Mouse (Mus musculus): ENCODE data around the gene Fat3. TPM values are rescaled to one million over a fixed set of nuclear protein-coding genes. Genes with fewer than 3 reads are reported as not detected.

Fat3 gene
- total RNA-seq, 1 experiment from 2014 or later = not detected

- ATAC-seq (replicated peaks; ENCODE audit: low read depth, poor library complexity, severe bottlenecking) = no peak
These were observed 427.0 kb downstream of the Fat3 start for GRCm38 (mm10) chr9:16074116-16074515.

GRCm38 (mm10) chr9:16063447-16063846 is 437.6 kb downstream of the Fat3 start:
- no peak for ATAC-seq (replicated peaks; ENCODE audit: low read depth, poor library complexity, severe bottlenecking)

GRCm38 (mm10) chr9:16062472-16062871 is 438.6 kb downstream of the Fat3 start:
- no peak for ATAC-seq (replicated peaks; ENCODE audit: low read depth, poor library complexity, severe bottlenecking)

GRCm38 (mm10) chr9:16046686-16047085 is 454.4 kb downstream of the Fat3 start:
- no peak for ATAC-seq (replicated peaks; ENCODE audit: low read depth, poor library complexity, severe bottlenecking)

- no peak for ATAC-seq (replicated peaks; ENCODE audit: low read depth, poor library complexity, severe bottlenecking)
These were observed 463.7 kb downstream of the Fat3 start for GRCm38 (mm10) chr9:16037375-16037774.

GRCm38 (mm10) chr9:16036346-16036745 is 464.7 kb downstream of the Fat3 start:
- no peak for ATAC-seq (replicated peaks; ENCODE audit: low read depth, poor library complexity, severe bottlenecking)

GRCm38 (mm10) chr9:16029715-16030285 is 471.3 kb downstream of the Fat3 start:
- no peak for ATAC-seq (replicated peaks; ENCODE audit: low read depth, poor library complexity, severe bottlenecking)

GRCm38 (mm10) chr9:16029066-16029465 is 472.0 kb downstream of the Fat3 start:
- no peak for ATAC-seq (replicated peaks; ENCODE audit: low read depth, poor library complexity, severe bottlenecking)

- no peak for ATAC-seq (replicated peaks; ENCODE audit: low read depth, poor library complexity, severe bottlenecking)
These were observed 472.6 kb downstream of the Fat3 start for GRCm38 (mm10) chr9:16028394-16028911.

GRCm38 (mm10) chr9:16026054-16026453 is 475.0 kb downstream of the Fat3 start:
- ATAC-seq (replicated peaks; ENCODE audit: low read depth, poor library complexity, severe bottlenecking) = no peak

- no peak for ATAC-seq (replicated peaks; ENCODE audit: low read depth, poor library complexity, severe bottlenecking)
These were observed 476.4 kb downstream of the Fat3 start for GRCm38 (mm10) chr9:16024706-16025105.

GRCm38 (mm10) chr9:16014115-16014514 is 487.0 kb downstream of the Fat3 start:
- no peak for ATAC-seq (replicated peaks; ENCODE audit: low read depth, poor library complexity, severe bottlenecking)

GRCm38 (mm10) chr9:16011382-16011781 is 489.7 kb downstream of the Fat3 start:
- no peak for ATAC-seq (replicated peaks; ENCODE audit: low read depth, poor library complexity, severe bottlenecking)

- no peak for ATAC-seq (replicated peaks; ENCODE audit: low read depth, poor library complexity, severe bottlenecking)
These were observed 493.6 kb downstream of the Fat3 start for GRCm38 (mm10) chr9:16007516-16007915.

- no peak for ATAC-seq (replicated peaks; ENCODE audit: low read depth, poor library complexity, severe bottlenecking)
These were observed 498.1 kb downstream of the Fat3 start for GRCm38 (mm10) chr9:16002991-16003390.

- ATAC-seq (replicated peaks; ENCODE audit: low read depth, poor library complexity, severe bottlenecking) = no peak
These were observed 506.3 kb downstream of the Fat3 start for GRCm38 (mm10) chr9:15994762-15995161.

- no peak for ATAC-seq (replicated peaks; ENCODE audit: low read depth, poor library complexity, severe bottlenecking)
These were observed 506.9 kb downstream of the Fat3 start for GRCm38 (mm10) chr9:15994177-15994576.

GRCm38 (mm10) chr9:15992158-15992846 is 508.8 kb downstream of the Fat3 start:
- ATAC-seq (replicated peaks; ENCODE audit: low read depth, poor library complexity, severe bottlenecking) = no peak

GRCm38 (mm10) chr9:15978317-15978716 is 522.8 kb downstream of the Fat3 start:
- ATAC-seq (replicated peaks; ENCODE audit: low read depth, poor library complexity, severe bottlenecking) = no peak

GRCm38 (mm10) chr9:15976959-15977663 is 524.0 kb downstream of the Fat3 start:
- no peak for ATAC-seq (replicated peaks; ENCODE audit: low read depth, poor library complexity, severe bottlenecking)

GRCm38 (mm10) chr9:15975999-15976398 is 525.1 kb downstream of the Fat3 start:
- ATAC-seq (replicated peaks; ENCODE audit: low read depth, poor library complexity, severe bottlenecking) = no peak

All from common myeloid progenitor, adult 5-6 weeks (primary cell).